Mouse (Mus musculus): ENCODE results near the gene Hoxd4. TPM values are rescaled to one million over a fixed set of nuclear protein-coding genes. Genes with fewer than 3 reads are reported as not detected.

Hoxd4 gene
- not detected for polyA plus RNA-seq (2017; shearing (Covaris generic))

GRCm38 (mm10) chr2:74711721-74712621 is at the start of gene Hoxd4, which contains the start of gene Hoxd3:
Hoxd4 (plus strand) TSS chr2:74711929.
Hoxd3 (plus strand) TSS chr2:74711927.

GRCm38 (mm10) chr2:74667842-74668357 is 43.8 kb upstream of the Hoxd4 start, which contains the start of gene Hoxd13:
Hoxd13 (plus strand) TSS chr2:74668310.

GRCm38 (mm10) chr2:74674881-74675665 is 36.7 kb upstream of the Hoxd4 start, which contains the start of gene Hoxd12:
Hoxd12 (plus strand) TSS chr2:74675013.

GRCm38 (mm10) chr2:74678891-74679595 is 32.7 kb upstream of the Hoxd4 start, which contains the start of gene Hoxd11:
Hoxd11 (plus strand) TSS chr2:74679557.

GRCm38 (mm10) chr2:74691022-74691951 is 20.4 kb upstream of the Hoxd4 start, which contains the start of gene Hoxd10:
Hoxd10 (plus strand) TSS chr2:74691924.

GRCm38 (mm10) chr2:74697567-74698121 is 14.1 kb upstream of the Hoxd4 start, which contains the start of gene Hoxd9:
Hoxd9 (plus strand) TSS chr2:74697727.

GRCm38 (mm10) chr2:74704393-74704998 is 7.2 kb upstream of the Hoxd4 start, which contains the start of gene Hoxd8:
Hoxd8 (plus strand) TSS chr2:74704615.

GRCm38 (mm10) chr2:74726551-74726950 is 14.8 kb downstream of the Hoxd4 start, which contains the start of gene Gm28230:
Gm28230 (plus strand) TSS chr2:74726728.

GRCm38 (mm10) chr2:74762522-74763244 is 51.0 kb downstream of the Hoxd4 start, which contains the start of gene Hoxd1:
Hoxd1 (plus strand) TSS chr2:74762980.

Other genes with a start within 250 kb of the Hoxd4 start
- 19.9 TPM for gene Lnpk, start 132.5 kb upstream of the Hoxd4 start, polyA plus RNA-seq (2017; shearing (Covaris generic))
- not detected for gene Evx2, start 52.4 kb upstream of the Hoxd4 start, polyA plus RNA-seq (2017; shearing (Covaris generic))
- gene Hoxd13, start 43.6 kb upstream of the Hoxd4 start, polyA plus RNA-seq (2017; shearing (Covaris generic)), result not detected
- gene Hoxd12, start 36.9 kb upstream of the Hoxd4 start, polyA plus RNA-seq (2017; shearing (Covaris generic)), result not detected
- gene Hoxd11, start 32.4 kb upstream of the Hoxd4 start, polyA plus RNA-seq (2017; shearing (Covaris generic)), result not detected
- not detected for gene Hoxd10, start 20.0 kb upstream of the Hoxd4 start, polyA plus RNA-seq (2017; shearing (Covaris generic))
- not detected for gene Hoxd9, start 14.2 kb upstream of the Hoxd4 start, polyA plus RNA-seq (2017; shearing (Covaris generic))
- gene Hoxd8, start 7.3 kb upstream of the Hoxd4 start, polyA plus RNA-seq (2017; shearing (Covaris generic)), result 0.06 TPM
- not detected for gene Hoxd3, start within 50 bp of the Hoxd4 start, polyA plus RNA-seq (2017; shearing (Covaris generic))
- gene Gm28230, start 14.8 kb downstream of the Hoxd4 start, polyA plus RNA-seq (2017; shearing (Covaris generic)), result not detected
- gene Hoxd1, start 51.1 kb downstream of the Hoxd4 start, polyA plus RNA-seq (2017; shearing (Covaris generic)), result not detected
- gene Mtx2, start 113.9 kb downstream of the Hoxd4 start, polyA plus RNA-seq (2017; shearing (Covaris generic)), result 74.2 TPM